ENCODE assay signal across 7 mouse cellular contexts in genomic region chr6:119481741-119482390, GRCm38 (mm10). TPM values are rescaled to one million over a fixed set of nuclear protein-coding genes. Genes with fewer than 3 reads are reported as not detected.
DNase-seq lines count a peak whose midpoint lies in the region; ATAC-seq and TF ChIP-seq lines count a peak whose summit lies in the region.
"Not testable (repeated sequence)": the region's sequence is repeated elsewhere in the genome, so short reads cannot be mapped to it uniquely, and the experiment has no call there.

No protein-coding gene starts in this region.

- H3K9ac ChIP-seq in MEL (ENCODE audit: control insufficient read depth, low read depth, low read length, poor library complexity, severe bottlenecking) = peak overlapping the region; percentile 64
- H3K9ac ChIP-seq in forebrain, embryonic 16.5 days (replicated peaks; ENCODE audit: low read depth, low read length) = peak overlapping the region; percentile 10; the same call in 1 of the 2 replicates
- H3K9ac ChIP-seq in hindbrain, embryonic 16.5 days (ENCODE audit: low read depth, low read length) = peak overlapping the region; percentile 58
- H3K9ac ChIP-seq in limb, embryonic 12.5 days (replicated peaks) = not testable (repeated sequence)

- ATAC-seq in forebrain, embryonic 16.5 days; hindbrain, embryonic 16.5 days; limb, embryonic 12.5 days (ENCODE audit: insufficient number of reproducible peaks, insufficient read depth, low FRiP score, low TSS enrichment, low read depth): not testable (repeated sequence)

- H3K27ac ChIP-seq in MEL (ENCODE audit: control insufficient read depth, low read depth, low read length); cortical plate, adult 2 months (ENCODE audit: insufficient read depth, low read length); forebrain, embryonic 16.5 days (ENCODE audit: low read length); hindbrain, embryonic 16.5 days (ENCODE audit: low read depth, low read length); limb, embryonic 12.5 days: not testable (repeated sequence)

- peaks cover 3 to 20% of the 10 kb centered on the region in 2 experiments; a peak in 3 of 4 replicates for H3K36me3 ChIP-seq in MEL (ENCODE audit: control insufficient read depth in 1 of 2, insufficient read depth in 2 of 2, low read length in 2 of 2)
- H3K36me3 ChIP-seq in forebrain, embryonic 16.5 days (ENCODE audit: control insufficient read depth, insufficient read depth); hindbrain, embryonic 16.5 days (ENCODE audit: control insufficient read depth, insufficient read depth, low read length): not testable (repeated sequence)
- H3K36me3 ChIP-seq in limb, embryonic 12.5 days = peaks cover 27% of the 10 kb centered on the region; the same call in 1 of the 2 replicates
- peaks cover 22% of the 10 kb centered on the region for H3K36me3 ChIP-seq in megakaryocyte, embryonic 14.5 days (replicated peaks; ENCODE audit: low read length)

- TF ChIP-seq CTCF in MEL (IDR thresholded peaks at IDR 0.05 in 2 of 3, conservative IDR thresholded peaks at IDR 0.05 in 1 of 3; ENCODE audit: control insufficient read depth in 1 of 3, insufficient read depth in 1 of 3, low read depth in 2 of 3, low read length in 3 of 3, poor library complexity in 1 of 3, severe bottlenecking in 1 of 3); cortical plate, adult 2 months (IDR thresholded peaks at IDR 0.05; ENCODE audit: extremely low read depth, insufficient read depth, low read length): not testable (repeated sequence)

- TF ChIP-seq RAD21 in MEL (IDR thresholded peaks at IDR 0.05; ENCODE audit: low read depth, low read length) = not testable (repeated sequence)

- H3K4me2 ChIP-seq in forebrain, embryonic 16.5 days (ENCODE audit: low read length) = peak overlapping the region; percentile 99
- peak overlapping the region; percentile 96 for H3K4me2 ChIP-seq in hindbrain, embryonic 16.5 days (ENCODE audit: low read length)
- peak overlapping the region; percentile 100 for H3K4me2 ChIP-seq in limb, embryonic 12.5 days

- H3K79me2 ChIP-seq in MEL (ENCODE audit: control insufficient read depth, insufficient read depth, low read length, poor library complexity) = peaks cover 39% of the 10 kb centered on the region

- H3K4me1 ChIP-seq in MEL (ENCODE audit: control insufficient read depth in 1 of 2, insufficient read depth in 2 of 2, low read length in 2 of 2) = peaks cover 6 to 17% of the 10 kb centered on the region in 2 experiments
- not testable (repeated sequence) for H3K4me1 ChIP-seq in cortical plate, adult 2 months (ENCODE audit: control insufficient read depth, insufficient read depth, low read length)
- peaks cover 43% of the 10 kb centered on the region for H3K4me1 ChIP-seq in forebrain, embryonic 16.5 days (replicated peaks; ENCODE audit: control insufficient read depth, insufficient read depth, low read length)
- peaks cover 31% of the 10 kb centered on the region for H3K4me1 ChIP-seq in hindbrain, embryonic 16.5 days (ENCODE audit: control insufficient read depth, insufficient read depth, low read depth, low read length)
- H3K4me1 ChIP-seq in limb, embryonic 12.5 days (replicated peaks) = peaks cover 69% of the 10 kb centered on the region
- H3K4me1 ChIP-seq in megakaryocyte, embryonic 14.5 days = peaks cover 79% of the 10 kb centered on the region

- H3K9me3 ChIP-seq in MEL (replicated peaks; ENCODE audit: insufficient read depth, low read length); forebrain, embryonic 16.5 days (ENCODE audit: control insufficient read depth, low read length); hindbrain, embryonic 16.5 days (ENCODE audit: control insufficient read depth, low read length); limb, embryonic 12.5 days; megakaryocyte, embryonic 14.5 days: not testable (repeated sequence)

- not testable (repeated sequence) for TF ChIP-seq EP300 in MEL (IDR thresholded peaks at IDR 0.05; ENCODE audit: low read depth in 1 of 2, low read length in 2 of 2)

- H3K27me3 ChIP-seq in MEL (ENCODE audit: control insufficient read depth in 1 of 2, insufficient read depth in 2 of 2, low read length in 2 of 2); forebrain, embryonic 16.5 days (replicated peaks; ENCODE audit: control insufficient read depth, insufficient read depth, low read length); hindbrain, embryonic 16.5 days (replicated peaks; ENCODE audit: control insufficient read depth, insufficient read depth, low read length); limb, embryonic 12.5 days; megakaryocyte, embryonic 14.5 days (replicated peaks): not testable (repeated sequence)

- TF ChIP-seq POLR2A in MEL (IDR thresholded peaks at IDR 0.05; ENCODE audit: control insufficient read depth in 1 of 2, insufficient read depth in 1 of 2, low read depth in 1 of 2, low read length in 2 of 2, poor library complexity in 1 of 2); cortical plate, adult 2 months (IDR thresholded peaks at IDR 0.05; ENCODE audit: extremely low read depth, insufficient read depth, low read length): not testable (repeated sequence)

- peak overlapping the region; percentile 70 to 85 for H3K4me3 ChIP-seq in MEL (ENCODE audit: control insufficient read depth in 1 of 2, insufficient read depth in 1 of 2, low read depth in 2 of 2, low read length in 2 of 2)
- peak overlapping the region; percentile 93 for H3K4me3 ChIP-seq in cortical plate, adult 2 months (ENCODE audit: insufficient read depth, low read length)
- H3K4me3 ChIP-seq in forebrain, embryonic 16.5 days (replicated peaks; ENCODE audit: low read length) = peak overlapping the region; percentile 38
- H3K4me3 ChIP-seq in hindbrain, embryonic 16.5 days (ENCODE audit: low read length) = peak overlapping the region; percentile 43
- H3K4me3 ChIP-seq in limb, embryonic 12.5 days (replicated peaks) = peak overlapping the region; percentile 84
- peak overlapping the region; percentile 95 for H3K4me3 ChIP-seq in megakaryocyte, embryonic 14.5 days (replicated peaks)

- 3% methylated on average over 10 of the region's 10 CpGs for WGBS in forebrain, embryonic 16.5 days
- WGBS in hindbrain, embryonic 16.5 days = 6% methylated on average over 10 of the region's 10 CpGs
- WGBS in limb, embryonic 12.5 days = 6% methylated on average over 10 of the region's 10 CpGs

- DNase-seq in MEL (ENCODE audit: low read depth, low spot score) = peak; percentile 76
- DNase-seq in retina, embryonic 14.5 days (ENCODE audit: low spot score) = peak; percentile 47

TF ChIP-seq in MEL, 35 proteins besides CTCF, POLR2A, EP300 and RAD21:
- TF ChIP-seq SIN3A (IDR thresholded peaks at IDR 0.05; ENCODE audit: low read length) (peak; percentile 43; the same call in 1 of the 2 replicates), ELF1 (IDR thresholded peaks at IDR 0.05; ENCODE audit: low read depth, low read length) (peak; percentile 47; the same call in 1 of the 2 replicates), MXI1 (IDR thresholded peaks at IDR 0.05; ENCODE audit: low read depth, low read length) (peak; percentile 32; the same call in 1 of the 2 replicates)

RNA-seq across cellular contexts. Expression of gene Fbxl14, which starts 2.4 kb away (rescaled TPM):
- 58.1 and 59.7 TPM in 2 replicates for total RNA-seq in MEL (2012; rRNA removed)
- 10 to 100 TPM in 1 of 2 experiments, not detected in 1; 65.4 TPM for polyA plus RNA-seq in MEL (2012; ENCODE audit: insufficient read depth in 1 of 2, insufficient read length in 2 of 2, low read depth in 1 of 2, low replicate concordance in 2 of 2, missing spikeins in 1 of 2)
- polyA plus RNA-seq in cortical plate, adult 2 months (2012; rRNA removed) = 29.0 and 29.4 TPM in 2 replicates
- polyA plus RNA-seq in forebrain, embryonic 16.5 days (2015; fragmentation: Nextera tagmentation; extraction: Ambion mirVana) = 3.1 and 3.3 TPM in 2 replicates
- polyA plus RNA-seq in hindbrain, embryonic 16.5 days (2015; fragmentation: Nextera tagmentation; extraction: Ambion mirVana) = 1.9 and 2.1 TPM in 2 replicates
- 4.2 and 4.9 TPM in 2 replicates for polyA plus RNA-seq in limb, embryonic 12.5 days (2016; fragmentation: Nextera tagmentation; extraction: Ambion mirVana)
- 21.7 and 35.8 TPM in 2 replicates for polyA plus RNA-seq in megakaryocyte, embryonic 14.5 days (2012; ENCODE audit: insufficient read depth, low replicate concordance)

Comparison
In these comparisons a context has a peak if more than half of its experiments do, and no peak if none do; other contexts are left out.
1. H3K4me3 ChIP-seq: peak in every context shown above with its lines; median percentile 95 in megakaryocyte, embryonic 14.5 days; 93 in cortical plate, adult 2 months; 84 in limb, embryonic 12.5 days; 78 in MEL; 43 in hindbrain, embryonic 16.5 days; 38 in forebrain, embryonic 16.5 days.